Mouse (Mus musculus) neural tube, embryonic 12.5 days (tissue): ENCODE measurements around the gene Fap. TPM values are rescaled to one million over a fixed set of nuclear protein-coding genes. Genes with fewer than 3 reads are reported as not detected.

Experiments
- ATAC-seq: fragments of 200-750 bp; cut with Nextera tagmentation; 2 replicates; pipeline ENCODE4 v1.8.0; 2017; ENCODE audit warnings: low read depth, mild to moderate bottlenecking, moderate TSS enrichment, moderate library complexity; ENCODE audit not compliant: low FRiP score
- H3K27ac ChIP-seq: fragments of 300-500 bp; sonication (generic); 2 replicates; pipeline ENCODE4 v1.5.1; 2016
- H3K27me3 ChIP-seq: fragments of 300-500 bp; sonication (generic); replicated peaks from 2 replicates; pipeline ENCODE4 v1.6.1; 2016; ENCODE audit warnings: mild to moderate bottlenecking
- H3K36me3 ChIP-seq: fragments of 300-500 bp; sonication (generic); 2 replicates; pipeline ENCODE4 v1.6.1; 2016; ENCODE audit warnings: mild to moderate bottlenecking
- H3K4me1 ChIP-seq: fragments of 300-500 bp; sonication (generic); 2 replicates; pipeline ENCODE4 v1.6.1; 2016
- H3K4me2 ChIP-seq: fragments of 300-500 bp; sonication (generic); replicated peaks from 2 replicates; pipeline ENCODE4 v1.6.1; 2016; ENCODE audit warnings: mild to moderate bottlenecking
- H3K4me3 ChIP-seq: fragments of 300-500 bp; sonication (generic); 2 replicates; pipeline ENCODE4 v1.5.1; 2016
- H3K9ac ChIP-seq: fragments of 300-500 bp; sonication (generic); 2 replicates; pipeline ENCODE4 v1.6.1; 2016; ENCODE audit warnings: mild to moderate bottlenecking
- H3K9me3 ChIP-seq: fragments of 300-500 bp; sonication (generic); 2 replicates; pipeline ENCODE4 v1.6.1; 2016; ENCODE audit warnings: mild to moderate bottlenecking
- WGBS: fragments of 180-500 bp; shearing (Covaris S2); methylation state at CpG from one replicate; pipeline ENCODE4 v1.1.7; 2016; 5-methylcytosine and 5-hydroxymethylcytosine counted together
- polyA plus RNA-seq: library from polyadenylated mRNA; unstranded; fragments of >200 nt; fragmentation: Nextera tagmentation; extraction: Ambion mirVana; gene quantifications from 2 replicates; pipeline ENCODE4 v1.2.1, GENCODE M21; 2016

The Fap gene
- polyA plus RNA-seq, result 4.5 and 5.3 TPM in 2 replicates

GRCm38 (mm10) chr2:62573753-62574159 lies at the start of gene Fap:
Gene Fap, minus strand, starts transcription at chr2:62574075.
- WGBS, result 74% methylated on average over 12 of the region's 12 CpGs
- no peaks in the 10 kb centered on the region for H3K27me3 ChIP-seq
- H3K4me3 ChIP-seq, result no peak within 1 kb of the TSS
- H3K27ac ChIP-seq, result no peak within 1 kb of the TSS
- H3K9me3 ChIP-seq, result no peaks in the 10 kb centered on the region
- H3K4me1 ChIP-seq, result no peaks in the 10 kb centered on the region
- H3K36me3 ChIP-seq, result no peaks in the 10 kb centered on the region
- no peak for ATAC-seq
- no peak within 1 kb of the TSS for H3K4me2 ChIP-seq
- H3K9ac ChIP-seq, result no peak within 1 kb of the TSS

- Histone ChIP-seq H3K4me3 (no peak overlapping the region), H3K27ac (no peak overlapping the region), H3K27me3 (no peaks in the 10 kb centered on the region), H3K36me3 (no peaks in the 10 kb centered on the region), H3K4me1 (no peaks in the 10 kb centered on the region), H3K9me3 (no peaks in the 10 kb centered on the region), H3K9ac (no peak overlapping the region), H3K4me2 (no peak overlapping the region)
- 88% methylated on average over 8 of the region's 8 CpGs for WGBS
- no peak for ATAC-seq
These were observed 49.2 kb upstream of the Fap start for GRCm38 (mm10) chr2:62623024-62623441.

DNA sequence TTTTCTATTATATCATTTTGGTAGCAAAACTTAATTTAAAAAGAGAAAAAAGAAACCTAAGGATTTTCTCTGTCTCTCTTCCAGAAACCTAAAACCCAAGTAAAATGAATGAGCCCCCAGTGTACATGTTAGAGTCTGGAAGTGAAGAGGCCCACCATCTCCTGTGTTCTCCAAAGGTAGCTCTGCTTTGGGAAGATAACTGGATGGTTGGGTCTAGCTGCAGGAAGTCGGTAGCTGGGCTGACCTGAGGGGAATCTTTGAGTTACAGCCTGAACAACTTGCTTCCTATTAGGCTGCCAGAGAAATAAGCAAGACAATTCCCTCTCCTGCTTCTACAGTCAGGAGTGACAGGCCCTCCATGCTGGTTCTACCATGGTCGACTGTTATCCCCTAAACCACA lies 45.8 kb upstream of the Fap start:
- H3K27ac ChIP-seq, result no peak overlapping the region
- H3K9ac ChIP-seq, result no peak overlapping the region
- no peaks in the 10 kb centered on the region for H3K27me3 ChIP-seq
- H3K4me1 ChIP-seq, result no peaks in the 10 kb centered on the region
- no peaks in the 10 kb centered on the region for H3K36me3 ChIP-seq
- H3K4me2 ChIP-seq, result no peak overlapping the region
- no peaks in the 10 kb centered on the region for H3K9me3 ChIP-seq
- no peak for ATAC-seq
- 63% methylated on average over 2 of the region's 2 CpGs for WGBS
- H3K4me3 ChIP-seq, result no peak overlapping the region

DNA sequence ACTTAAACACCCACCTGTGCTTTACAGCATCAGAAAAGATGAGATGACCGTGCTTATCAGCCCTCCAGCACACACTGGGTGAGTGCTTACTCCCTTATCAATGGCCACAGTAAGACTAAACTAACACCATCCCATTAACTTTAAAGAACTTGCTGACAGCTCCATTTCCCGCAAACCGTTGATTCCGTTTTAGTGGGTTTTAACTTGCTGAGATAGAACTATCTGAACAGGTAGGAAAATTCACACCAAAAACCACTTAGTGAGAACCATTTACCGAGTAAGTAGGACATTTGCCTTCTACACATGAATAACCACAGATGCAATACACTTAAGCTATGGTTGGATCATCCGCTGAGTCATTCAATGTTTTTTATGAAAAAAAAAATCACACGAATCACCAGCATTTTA lies 45.1 kb upstream of the Fap start:
- H3K27ac ChIP-seq, result no peak overlapping the region
- no peaks in the 10 kb centered on the region for H3K27me3 ChIP-seq
- H3K4me3 ChIP-seq, result no peak overlapping the region
- no peaks in the 10 kb centered on the region for H3K4me1 ChIP-seq
- H3K36me3 ChIP-seq, result no peaks in the 10 kb centered on the region
- H3K9me3 ChIP-seq, result no peaks in the 10 kb centered on the region
- no peak overlapping the region for H3K4me2 ChIP-seq
- H3K9ac ChIP-seq, result no peak overlapping the region
- WGBS, result 87% methylated on average over 7 of the region's 7 CpGs
- ATAC-seq, result no peak

DNA sequence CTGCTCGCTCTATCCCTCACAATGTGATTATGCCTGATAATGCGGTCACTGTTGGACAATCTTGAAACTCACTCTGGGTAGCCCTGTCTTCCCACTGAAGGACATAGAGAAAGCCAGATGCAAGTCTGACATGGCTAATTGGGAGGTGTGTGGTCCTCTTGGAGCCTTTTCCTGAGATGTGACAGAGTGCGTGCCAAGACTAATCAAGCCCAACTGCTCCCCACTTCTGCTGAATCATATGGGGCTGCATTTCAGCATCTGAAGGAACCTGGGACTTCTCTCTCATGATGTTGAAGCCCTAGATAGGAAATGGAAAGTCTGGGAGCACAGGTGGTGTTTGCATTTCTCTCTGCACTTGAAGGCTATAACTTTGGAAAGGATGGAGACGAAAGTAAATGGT lies 39.3 kb upstream of the Fap start:
- no peak overlapping the region for H3K27ac ChIP-seq
- H3K9me3 ChIP-seq, result no peaks in the 10 kb centered on the region
- no peaks in the 10 kb centered on the region for H3K27me3 ChIP-seq
- ATAC-seq, result no peak
- WGBS, result 97% methylated on average over 4 of the region's 4 CpGs
- H3K4me1 ChIP-seq, result no peaks in the 10 kb centered on the region
- no peaks in the 10 kb centered on the region for H3K36me3 ChIP-seq
- H3K4me3 ChIP-seq, result no peak overlapping the region
- H3K9ac ChIP-seq, result no peak overlapping the region
- no peak overlapping the region for H3K4me2 ChIP-seq

- H3K27ac ChIP-seq, result no peak overlapping the region
- H3K9me3 ChIP-seq, result no peaks in the 10 kb centered on the region
- H3K9ac ChIP-seq, result no peak overlapping the region
- WGBS, result 91% methylated on average over 16 of the region's 16 CpGs
- H3K4me2 ChIP-seq, result no peak overlapping the region
- H3K36me3 ChIP-seq, result no peaks in the 10 kb centered on the region
- H3K4me3 ChIP-seq, result no peak overlapping the region
- H3K4me1 ChIP-seq, result no peaks in the 10 kb centered on the region
- no peaks in the 10 kb centered on the region for H3K27me3 ChIP-seq
- no peak for ATAC-seq
These were observed 32.3 kb upstream of the Fap start for GRCm38 (mm10) chr2:62606205-62606604.

- H3K4me2 ChIP-seq, result no peak overlapping the region
- 89% methylated on average over 5 of the region's 5 CpGs for WGBS
- no peak overlapping the region for H3K9ac ChIP-seq
- H3K27me3 ChIP-seq, result no peaks in the 10 kb centered on the region
- no peak overlapping the region for H3K27ac ChIP-seq
- no peaks in the 10 kb centered on the region for H3K4me1 ChIP-seq
- H3K36me3 ChIP-seq, result no peaks in the 10 kb centered on the region
- no peaks in the 10 kb centered on the region for H3K9me3 ChIP-seq
- no peak for ATAC-seq
- no peak overlapping the region for H3K4me3 ChIP-seq
These were observed 29.7 kb upstream of the Fap start for GRCm38 (mm10) chr2:62603530-62603929.

DNA sequence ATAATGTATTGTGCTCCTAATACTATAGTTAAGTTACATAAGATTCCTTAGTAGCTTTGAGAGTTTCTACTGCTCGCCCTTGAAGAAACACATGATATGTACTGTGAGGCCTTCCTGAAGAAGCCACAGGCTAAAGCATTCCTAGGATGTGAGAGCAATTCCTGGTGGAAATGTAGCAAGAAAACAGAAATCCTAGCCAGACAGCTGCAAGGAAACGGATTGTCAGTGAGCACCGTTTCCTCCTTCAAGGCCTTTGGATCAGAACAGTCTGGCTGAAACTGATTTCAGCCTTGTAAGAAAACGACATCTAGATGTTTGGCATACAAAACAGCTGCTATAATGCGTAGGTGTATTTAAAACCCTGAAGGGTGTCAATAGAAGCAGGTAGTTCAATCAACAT lies 22.7 kb upstream of the Fap start:
- Histone ChIP-seq H3K9me3 (no peaks in the 10 kb centered on the region), H3K27ac (no peak overlapping the region), H3K9ac (no peak overlapping the region), H3K36me3 (no peaks in the 10 kb centered on the region), H3K4me2 (no peak overlapping the region), H3K4me1 (no peaks in the 10 kb centered on the region), H3K27me3 (no peaks in the 10 kb centered on the region), H3K4me3 (no peak overlapping the region)
- 94% methylated on average over 5 of the region's 5 CpGs for WGBS
- ATAC-seq, result no peak

GRCm38 (mm10) chr2:62594491-62594890 lies 20.6 kb upstream of the Fap start:
- H3K4me1 ChIP-seq, result no peaks in the 10 kb centered on the region
- H3K9ac ChIP-seq, result no peak overlapping the region
- no peak overlapping the region for H3K4me3 ChIP-seq
- no peaks in the 10 kb centered on the region for H3K27me3 ChIP-seq
- no peaks in the 10 kb centered on the region for H3K9me3 ChIP-seq
- no peaks in the 10 kb centered on the region for H3K36me3 ChIP-seq
- 91% methylated on average over 2 of the region's 2 CpGs for WGBS
- ATAC-seq, result no peak
- no peak overlapping the region for H3K27ac ChIP-seq
- H3K4me2 ChIP-seq, result no peak overlapping the region

GRCm38 (mm10) chr2:62591555-62591954 lies 17.7 kb upstream of the Fap start:
- H3K36me3 ChIP-seq, result no peaks in the 10 kb centered on the region
- H3K4me1 ChIP-seq, result no peaks in the 10 kb centered on the region
- H3K27ac ChIP-seq, result no peak overlapping the region
- no peak for ATAC-seq
- no peak overlapping the region for H3K4me3 ChIP-seq
- H3K4me2 ChIP-seq, result no peak overlapping the region
- no peak overlapping the region for H3K9ac ChIP-seq
- no peaks in the 10 kb centered on the region for H3K9me3 ChIP-seq
- 81% methylated on average over 3 of the region's 3 CpGs for WGBS
- H3K27me3 ChIP-seq, result no peaks in the 10 kb centered on the region

DNA sequence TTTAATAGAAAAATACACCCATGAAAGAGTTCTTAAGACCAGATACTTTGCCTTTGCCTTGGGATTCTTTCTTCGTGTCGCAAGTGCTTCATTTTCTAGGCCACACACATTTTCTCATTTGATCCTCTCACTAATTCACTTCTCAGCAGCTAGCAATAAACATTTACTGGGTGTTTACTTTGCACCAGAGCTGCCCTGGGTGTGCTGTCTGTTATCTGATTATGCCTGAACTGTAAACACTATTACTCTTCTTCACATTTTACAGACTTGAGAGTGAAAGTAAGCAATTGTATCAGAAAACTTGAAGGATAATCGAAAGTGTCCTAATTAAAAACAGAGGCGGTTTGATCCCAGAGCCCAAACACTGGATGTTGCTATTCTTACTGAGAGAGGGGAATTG lies 15.5 kb upstream of the Fap start:
- H3K4me3 ChIP-seq, result no peak overlapping the region
- WGBS, result 83% methylated on average over 4 of the region's 4 CpGs
- no peaks in the 10 kb centered on the region for H3K27me3 ChIP-seq
- no peaks in the 10 kb centered on the region for H3K36me3 ChIP-seq
- no peak overlapping the region for H3K9ac ChIP-seq
- H3K4me1 ChIP-seq, result no peaks in the 10 kb centered on the region
- no peak for ATAC-seq
- H3K4me2 ChIP-seq, result no peak overlapping the region
- no peaks in the 10 kb centered on the region for H3K9me3 ChIP-seq
- H3K27ac ChIP-seq, result no peak overlapping the region

- WGBS, result 83% methylated on average over 5 of the region's 5 CpGs
- Histone ChIP-seq H3K36me3 (no peaks in the 10 kb centered on the region), H3K4me3 (no peak overlapping the region), H3K27me3 (no peaks in the 10 kb centered on the region), H3K9ac (no peak overlapping the region), H3K4me2 (no peak overlapping the region), H3K9me3 (no peaks in the 10 kb centered on the region), H3K4me1 (no peaks in the 10 kb centered on the region), H3K27ac (no peak overlapping the region)
- no peak for ATAC-seq
These were observed 11.9 kb upstream of the Fap start for GRCm38 (mm10) chr2:62585769-62586168.

- 85% methylated on average over 3 of the region's 3 CpGs for WGBS
- no peaks in the 10 kb centered on the region for H3K36me3 ChIP-seq
These were observed 1.1 kb upstream of the Fap start for GRCm38 (mm10) chr2:62574962-62575361.

More at GRCm38 (mm10) chr2:62574962-62575361, 1.1 kb upstream of the Fap start:
- H3K4me1 ChIP-seq, result no peaks in the 10 kb centered on the region
- H3K27me3 ChIP-seq, result no peaks in the 10 kb centered on the region
- H3K27ac ChIP-seq, result no peak overlapping the region
- H3K4me3 ChIP-seq, result no peak overlapping the region
- no peak for ATAC-seq
- no peak overlapping the region for H3K4me2 ChIP-seq
- no peaks in the 10 kb centered on the region for H3K9me3 ChIP-seq
- H3K9ac ChIP-seq, result no peak overlapping the region
